Mouse (Mus musculus): ENCODE results near the gene Pald1. TPM values are rescaled to one million over a fixed set of nuclear protein-coding genes. Genes with fewer than 3 reads are reported as not detected.

Gene Pald1
- total and polyA plus RNA-seq, 2 experiments from 2014 or later, result 17.9 to 66.8 TPM

DNA sequence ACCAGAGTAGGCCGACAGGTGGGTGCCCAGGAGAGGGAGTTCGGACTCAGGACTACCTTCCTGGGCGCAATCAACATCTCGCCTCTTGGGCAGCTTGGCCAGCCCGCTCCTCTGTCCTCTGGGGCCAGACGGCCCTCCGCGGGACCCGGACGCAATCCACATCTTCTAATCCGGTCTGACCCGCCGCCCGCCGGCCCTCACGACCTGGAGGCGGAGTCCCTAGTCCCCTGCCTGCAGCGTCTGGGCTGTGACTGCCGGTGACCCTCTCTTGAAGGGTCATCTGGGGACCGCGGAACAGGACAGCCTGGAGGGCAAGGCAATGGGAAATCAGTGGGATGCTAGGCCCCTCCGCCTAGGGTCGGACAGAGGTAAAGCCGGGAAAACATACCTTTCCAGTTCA is 35.8 kb upstream of the Pald1 start:
- H3K36me3 ChIP-seq (replicated peaks; ENCODE audit: control insufficient read depth, insufficient read depth, low read length), result no peaks in the 10 kb centered on the region
- no peak overlapping the region for H3K27ac ChIP-seq (ENCODE audit: low read depth)
- ATAC-seq (ENCODE audit: insufficient read depth, low read depth), result peak; percentile 34; the same call in 1 of the 2 replicates
- H3K4me2 ChIP-seq (ENCODE audit: low read depth, low read length), result peak overlapping the region; percentile 58
- WGBS, result 10% methylated on average over 24 of the region's 24 CpGs
- H3K27me3 ChIP-seq (ENCODE audit: control insufficient read depth, insufficient read depth, low read length), result peaks cover 71% of the 10 kb centered on the region
- peaks cover 9% of the 10 kb centered on the region for H3K4me1 ChIP-seq (ENCODE audit: control insufficient read depth, insufficient read depth)
- DNase-seq (ENCODE audit: low spot score), result no peak
- H3K9me3 ChIP-seq (replicated peaks; ENCODE audit: control insufficient read depth, low read length), result no peaks in the 10 kb centered on the region
- no peak overlapping the region for H3K9ac ChIP-seq (replicated peaks; ENCODE audit: low read depth, low read length)
- no peak overlapping the region for H3K4me3 ChIP-seq (ENCODE audit: low read depth, low read length)
- TF ChIP-seq EP300 (IDR thresholded peaks at IDR 0.05; ENCODE audit: low read depth) (no peak), CTCF (IDR thresholded peaks at IDR 0.05; ENCODE audit: low read depth) (no peak)

DNA sequence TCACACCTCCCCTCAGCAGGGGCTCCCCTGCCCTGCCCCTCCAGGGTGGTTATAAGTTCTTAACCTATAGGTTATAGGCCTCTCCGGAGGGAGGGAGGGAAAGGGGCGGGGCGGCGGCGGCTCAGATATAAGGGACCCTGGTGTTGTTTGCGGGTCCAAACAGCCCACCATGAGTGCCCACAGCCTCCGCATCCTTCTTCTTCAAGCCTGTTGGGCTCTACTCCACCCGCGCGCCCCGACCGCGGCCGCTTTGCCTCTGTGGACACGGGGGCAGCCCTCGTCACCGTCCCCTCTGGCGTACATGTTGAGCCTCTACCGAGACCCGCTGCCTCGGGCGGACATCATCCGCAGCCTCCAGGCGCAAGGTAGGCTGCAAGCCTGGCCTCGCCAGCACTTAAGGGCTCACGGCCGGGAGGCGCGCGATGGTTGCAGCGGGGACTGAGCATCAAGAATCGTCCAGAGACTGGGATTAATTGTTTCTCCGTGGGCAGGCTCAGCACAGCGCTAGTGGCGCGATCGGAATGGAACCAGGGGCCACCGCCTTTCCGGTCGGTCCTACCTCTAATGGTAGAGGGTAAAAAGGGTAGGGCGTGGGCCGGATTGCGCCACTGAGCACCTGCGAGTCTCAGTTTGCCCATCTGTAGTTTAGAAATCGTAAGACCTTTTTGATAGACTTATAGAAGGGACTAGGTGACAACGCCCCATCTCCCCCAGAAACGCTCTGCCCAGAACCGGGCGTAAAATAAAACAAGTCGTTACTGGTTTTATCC is 35.0 kb upstream of the Pald1 start:
- no peaks in the 10 kb centered on the region for H3K36me3 ChIP-seq (replicated peaks; ENCODE audit: control insufficient read depth, insufficient read depth, low read length)
- peak overlapping the region; percentile 40 for H3K4me3 ChIP-seq (ENCODE audit: low read depth, low read length)
- 0 out of 2 replicates have a peak overlapping the region, but pooled peaks have one; percentile 1 for H3K9ac ChIP-seq (replicated peaks; ENCODE audit: low read depth, low read length)
- H3K27ac ChIP-seq (ENCODE audit: low read depth), result no peak overlapping the region
- H3K4me2 ChIP-seq (ENCODE audit: low read depth, low read length), result peak overlapping the region; percentile 58
- WGBS, result 2% methylated on average over 49 of the region's 50 CpGs
- no peak for DNase-seq (ENCODE audit: low spot score)
- no peaks in the 10 kb centered on the region for H3K9me3 ChIP-seq (replicated peaks; ENCODE audit: control insufficient read depth, low read length)
- peaks cover 74% of the 10 kb centered on the region for H3K27me3 ChIP-seq (ENCODE audit: control insufficient read depth, insufficient read depth, low read length)
- ATAC-seq (ENCODE audit: insufficient read depth, low read depth), result no peak
- no peak for TF ChIP-seq EP300 (IDR thresholded peaks at IDR 0.05; ENCODE audit: low read depth)
- no peak for TF ChIP-seq CTCF (IDR thresholded peaks at IDR 0.05; ENCODE audit: low read depth)
- H3K4me1 ChIP-seq (ENCODE audit: control insufficient read depth, insufficient read depth), result peaks cover 9% of the 10 kb centered on the region

DNA sequence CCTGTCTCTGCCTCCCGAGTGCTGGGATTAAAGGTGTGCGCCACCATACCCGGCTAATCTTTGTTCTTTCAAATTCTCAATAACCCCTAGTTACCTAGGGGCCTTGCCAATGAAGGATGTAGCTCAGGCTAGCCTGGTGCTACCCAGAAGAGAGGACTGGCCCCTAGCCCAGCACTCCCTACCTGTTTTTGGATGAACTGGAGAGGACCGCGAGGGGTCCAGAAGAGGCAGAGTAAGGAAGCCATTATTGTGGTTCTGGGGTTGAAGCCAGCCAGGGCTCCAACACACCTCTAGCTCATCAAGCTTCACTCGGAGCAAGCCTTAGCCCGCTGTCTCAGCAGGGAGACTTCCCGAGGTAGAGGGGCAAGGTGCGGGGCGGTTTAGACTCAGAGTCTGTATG is 34.3 kb upstream of the Pald1 start, which contains the start of gene Nodal:
Gene Nodal, plus strand, starts transcription at position 301 of the 400 bp plus-strand sequence.
- DNase-seq (ENCODE audit: low spot score), result no peak
- H3K9ac ChIP-seq (replicated peaks; ENCODE audit: low read depth, low read length), result 0 out of 2 replicates have a peak within 1 kb of the TSS, but pooled peaks have one; percentile 1
- H3K9me3 ChIP-seq (replicated peaks; ENCODE audit: control insufficient read depth, low read length), result no peaks in the 10 kb centered on the region
- H3K36me3 ChIP-seq (replicated peaks; ENCODE audit: control insufficient read depth, insufficient read depth, low read length), result no peaks in the 10 kb centered on the region
- 28% methylated on average over 10 of the region's 10 CpGs for WGBS
- no peak for TF ChIP-seq CTCF (IDR thresholded peaks at IDR 0.05; ENCODE audit: low read depth)
- TF ChIP-seq EP300 (IDR thresholded peaks at IDR 0.05; ENCODE audit: low read depth), result no peak
- H3K27me3 ChIP-seq (ENCODE audit: control insufficient read depth, insufficient read depth, low read length), result peaks cover 71% of the 10 kb centered on the region
- H3K4me2 ChIP-seq (ENCODE audit: low read depth, low read length), result peak within 1 kb of the TSS; percentile 58
- H3K4me3 ChIP-seq (ENCODE audit: low read depth, low read length), result peak within 1 kb of the TSS; percentile 40
- H3K27ac ChIP-seq (ENCODE audit: low read depth), result no peak within 1 kb of the TSS
- peaks cover 9% of the 10 kb centered on the region for H3K4me1 ChIP-seq (ENCODE audit: control insufficient read depth, insufficient read depth)
- ATAC-seq (ENCODE audit: insufficient read depth, low read depth), result no peak

DNA sequence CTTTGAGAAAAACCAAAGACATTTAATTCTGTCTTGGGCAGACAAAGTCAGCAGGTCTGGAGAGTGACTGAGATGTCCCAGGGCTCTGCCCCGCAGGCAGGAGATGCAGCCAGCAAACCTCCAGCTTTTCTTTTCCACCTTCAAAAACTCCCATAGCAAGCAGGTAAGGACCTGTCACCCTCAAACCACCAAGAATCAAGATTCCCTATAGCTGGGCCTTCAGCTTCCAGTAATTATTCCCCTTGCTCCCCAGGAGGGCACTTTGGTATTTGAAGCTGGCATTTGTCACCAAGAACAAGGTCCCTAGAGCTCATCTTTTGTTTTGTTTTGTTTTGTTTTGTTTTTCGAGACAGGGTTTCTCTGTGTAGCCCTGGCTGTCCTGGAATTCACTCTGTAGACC is 33.7 kb upstream of the Pald1 start:
- H3K9ac ChIP-seq (replicated peaks; ENCODE audit: low read depth, low read length), result no peak overlapping the region
- no peak overlapping the region for H3K27ac ChIP-seq (ENCODE audit: low read depth)
- no peak for TF ChIP-seq EP300 (IDR thresholded peaks at IDR 0.05; ENCODE audit: low read depth)
- no peak for TF ChIP-seq CTCF (IDR thresholded peaks at IDR 0.05; ENCODE audit: low read depth)
- H3K36me3 ChIP-seq (replicated peaks; ENCODE audit: control insufficient read depth, insufficient read depth, low read length), result no peaks in the 10 kb centered on the region
- H3K4me2 ChIP-seq (ENCODE audit: low read depth, low read length), result no peak overlapping the region
- peaks cover 9% of the 10 kb centered on the region for H3K4me1 ChIP-seq (ENCODE audit: control insufficient read depth, insufficient read depth)
- no peak overlapping the region for H3K4me3 ChIP-seq (ENCODE audit: low read depth, low read length)
- no peaks in the 10 kb centered on the region for H3K9me3 ChIP-seq (replicated peaks; ENCODE audit: control insufficient read depth, low read length)
- peaks cover 69% of the 10 kb centered on the region for H3K27me3 ChIP-seq (ENCODE audit: control insufficient read depth, insufficient read depth, low read length)
- DNase-seq (ENCODE audit: low spot score) (no peak), ATAC-seq (ENCODE audit: insufficient read depth, low read depth) (no peak)
- 64% methylated on average over 2 of the region's 2 CpGs for WGBS

DNA sequence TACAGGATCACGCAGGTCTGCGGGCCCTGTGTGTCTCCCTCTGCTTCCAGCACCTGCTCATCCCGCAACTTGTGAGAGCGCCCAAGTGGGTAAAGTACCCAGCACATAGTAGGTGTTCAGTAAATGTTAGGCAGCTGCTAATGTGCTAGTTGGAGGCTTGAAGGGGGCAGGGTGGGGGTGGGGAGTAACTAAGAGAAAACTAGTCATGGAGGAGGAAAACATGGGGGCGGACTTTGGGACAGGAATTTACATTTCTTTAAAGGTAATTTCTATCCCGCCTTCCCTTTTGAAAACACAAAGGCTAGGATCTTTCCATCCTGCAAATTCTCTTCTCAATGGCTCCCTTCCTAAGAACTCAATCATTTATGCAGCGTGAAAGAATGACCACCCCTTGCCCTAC is 33.2 kb upstream of the Pald1 start:
- ATAC-seq (ENCODE audit: insufficient read depth, low read depth), result no peak
- Histone ChIP-seq H3K27ac (ENCODE audit: low read depth) (no peak overlapping the region), H3K4me2 (ENCODE audit: low read depth, low read length) (no peak overlapping the region), H3K4me1 (ENCODE audit: control insufficient read depth, insufficient read depth) (peaks cover 9% of the 10 kb centered on the region), H3K9me3 (replicated peaks; ENCODE audit: control insufficient read depth, low read length) (no peaks in the 10 kb centered on the region), H3K9ac (replicated peaks; ENCODE audit: low read depth, low read length) (no peak overlapping the region), H3K27me3 (ENCODE audit: control insufficient read depth, insufficient read depth, low read length) (peaks cover 68% of the 10 kb centered on the region), H3K4me3 (ENCODE audit: low read depth, low read length) (no peak overlapping the region), H3K36me3 (replicated peaks; ENCODE audit: control insufficient read depth, insufficient read depth, low read length) (no peaks in the 10 kb centered on the region)
- WGBS, result 53% methylated on average over 7 of the region's 7 CpGs
- TF ChIP-seq EP300 (IDR thresholded peaks at IDR 0.05; ENCODE audit: low read depth), result no peak
- TF ChIP-seq CTCF (IDR thresholded peaks at IDR 0.05; ENCODE audit: low read depth), result no peak
- DNase-seq (ENCODE audit: low spot score), result no peak
